Mouse (Mus musculus) intestine, embryonic 16.5 days (tissue): ENCODE results near the gene Mgat5b. TPM values are rescaled to one million over a fixed set of nuclear protein-coding genes. Genes with fewer than 3 reads are reported as not detected.
A peak's percentile ranks its signal among the peaks of the same experiment; 100 is the strongest.

ENCODE experiments used
- ATAC-seq: fragments of 200-750 bp; cut with Nextera tagmentation; 2 replicates; pipeline ENCODE4 v1.8.0; 2017; ENCODE audit warnings: moderate TSS enrichment, moderate library complexity
- H3K27ac ChIP-seq: fragments of 300-500 bp; sonication (generic); 2 replicates; pipeline ENCODE4 v1.5.1; 2014; ENCODE audit warnings: mild to moderate bottlenecking, low read length
- H3K27me3 ChIP-seq: fragments of 300-500 bp; sonication (generic); replicated peaks from 2 replicates; pipeline ENCODE4 v1.6.1; 2014; ENCODE audit warnings: low read length, control low read depth, mixed read lengths; ENCODE audit not compliant: control insufficient read depth, insufficient read depth
- H3K36me3 ChIP-seq: fragments of 300-500 bp; sonication (generic); 2 replicates; pipeline ENCODE4 v1.6.1; 2014; ENCODE audit warnings: low read length, control low read depth; ENCODE audit not compliant: control insufficient read depth, insufficient read depth
- H3K4me1 ChIP-seq: fragments of 300-500 bp; sonication (generic); 2 replicates; pipeline ENCODE4 v1.6.1; 2014; ENCODE audit warnings: low read length, control low read depth, mixed read lengths; ENCODE audit not compliant: control insufficient read depth, insufficient read depth
- H3K4me2 ChIP-seq: fragments of 300-500 bp; sonication (generic); 2 replicates; pipeline ENCODE4 v1.6.1; 2014; ENCODE audit warnings: low read depth, low read length, control low read depth
- H3K4me3 ChIP-seq: fragments of 300-500 bp; sonication (generic); 2 replicates; pipeline ENCODE4 v1.5.1; 2014; ENCODE audit warnings: mild to moderate bottlenecking, low read length
- H3K9ac ChIP-seq: fragments of 300-500 bp; sonication (generic); 2 replicates; pipeline ENCODE4 v1.6.1; 2014; ENCODE audit warnings: low read depth, low read length
- H3K9me3 ChIP-seq: fragments of 300-500 bp; sonication (generic); 2 replicates; pipeline ENCODE4 v1.6.1; 2016; ENCODE audit warnings: low read length, control low read depth; ENCODE audit not compliant: control insufficient read depth
- WGBS: fragments of 180-500 bp; shearing (Covaris S2); extraction: QIAGEN DNeasy Blood & Tissue Kit; methylation state at CpG from one replicate; pipeline ENCODE4 v1.1.7; 2014; 5-methylcytosine and 5-hydroxymethylcytosine counted together
- polyA plus RNA-seq: library from polyadenylated mRNA; unstranded; fragments of >200 nt; fragmentation: Nextera tagmentation; extraction: Ambion mirVana; gene quantifications from 2 replicates; pipeline ENCODE4 v1.2.1, GENCODE M21; 2015

The Mgat5b gene
- polyA plus RNA-seq, 1 experiment from 2014 or later: 0.55 TPM

DNA sequence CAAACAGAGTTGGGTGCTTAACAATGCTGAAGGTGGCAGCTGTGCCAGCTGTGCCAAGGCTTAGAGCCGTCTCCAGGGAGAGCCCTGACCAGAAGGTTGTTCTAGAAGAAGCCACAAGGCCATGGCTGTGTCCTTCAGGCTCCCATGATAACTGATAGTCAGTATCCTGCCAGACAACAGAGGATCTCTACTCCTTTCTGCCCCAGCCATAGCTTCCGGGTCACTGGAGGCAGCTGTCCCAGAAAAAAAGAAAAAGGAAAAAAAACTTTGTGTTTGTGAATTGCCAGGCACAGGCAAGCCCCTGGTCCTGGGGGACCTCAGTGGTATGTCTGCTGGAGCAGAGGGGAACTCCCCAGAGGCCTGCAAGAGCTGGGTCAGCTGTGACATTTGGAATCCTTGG is 47.3 kb downstream of the Mgat5b start:
- WGBS: 69% methylated on average over 2 of the region's 2 CpGs
- Histone ChIP-seq H3K9me3 (no peaks in the 10 kb centered on the region), H3K4me2 (no peak overlapping the region), H3K4me1 (no peaks in the 10 kb centered on the region), H3K9ac (no peak overlapping the region), H3K27ac (no peak overlapping the region), H3K27me3 (no peaks in the 10 kb centered on the region), H3K36me3 (no peaks in the 10 kb centered on the region), H3K4me3 (no peak overlapping the region)
- no peak for ATAC-seq

DNA sequence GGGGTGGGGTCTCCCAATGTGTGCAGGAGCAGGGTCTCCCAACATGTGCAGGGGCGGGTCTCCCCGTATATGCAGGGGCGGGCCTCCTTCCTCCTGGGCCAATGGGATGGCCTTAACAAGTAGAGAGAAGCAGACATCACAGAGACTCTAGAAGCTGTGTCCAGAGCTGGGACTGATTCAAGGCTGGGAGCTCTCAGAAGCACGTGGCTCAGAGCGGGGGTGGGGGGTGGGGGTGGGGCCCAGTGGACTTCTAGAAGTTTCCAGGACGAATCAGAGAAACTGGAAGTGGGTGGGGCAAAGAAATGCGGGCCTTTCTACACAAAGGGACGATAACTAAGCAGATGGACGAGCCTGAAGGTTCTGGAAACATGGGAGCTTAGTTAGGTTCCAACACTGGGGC is 49.9 kb downstream of the Mgat5b start:
- no peaks in the 10 kb centered on the region for H3K9me3 ChIP-seq
- H3K4me1 ChIP-seq: no peaks in the 10 kb centered on the region
- no peak overlapping the region for H3K4me3 ChIP-seq
- no peak overlapping the region for H3K4me2 ChIP-seq
- 76% methylated on average over 9 of the region's 9 CpGs for WGBS
- H3K9ac ChIP-seq: no peak overlapping the region
- H3K27me3 ChIP-seq: no peaks in the 10 kb centered on the region
- no peak overlapping the region for H3K27ac ChIP-seq
- ATAC-seq: no peak
- no peaks in the 10 kb centered on the region for H3K36me3 ChIP-seq

GRCm38 (mm10) chr11:116969498-116969897 is 50.8 kb downstream of the Mgat5b start:
- no peak for ATAC-seq
- 71% methylated on average over 11 of the region's 11 CpGs for WGBS

GRCm38 (mm10) chr11:116970847-116971246 is 52.2 kb downstream of the Mgat5b start:
- no peak for ATAC-seq
- no peaks in the 10 kb centered on the region for H3K9me3 ChIP-seq
- H3K4me2 ChIP-seq: no peak overlapping the region
- H3K4me3 ChIP-seq: no peak overlapping the region
- no peaks in the 10 kb centered on the region for H3K27me3 ChIP-seq
- no peaks in the 10 kb centered on the region for H3K4me1 ChIP-seq
- no peak overlapping the region for H3K9ac ChIP-seq
- no peaks in the 10 kb centered on the region for H3K36me3 ChIP-seq
- H3K27ac ChIP-seq: no peak overlapping the region
- WGBS: 74% methylated on average over 4 of the region's 4 CpGs

More at GRCm38 (mm10) chr11:116969498-116969897, 50.8 kb downstream of the Mgat5b start:
- no peak overlapping the region for H3K4me3 ChIP-seq
- H3K9me3 ChIP-seq: no peaks in the 10 kb centered on the region
- H3K27ac ChIP-seq: no peak overlapping the region
- no peak overlapping the region for H3K9ac ChIP-seq
- H3K27me3 ChIP-seq: no peaks in the 10 kb centered on the region
- H3K4me2 ChIP-seq: no peak overlapping the region
- H3K4me1 ChIP-seq: no peaks in the 10 kb centered on the region
- H3K36me3 ChIP-seq: no peaks in the 10 kb centered on the region

DNA sequence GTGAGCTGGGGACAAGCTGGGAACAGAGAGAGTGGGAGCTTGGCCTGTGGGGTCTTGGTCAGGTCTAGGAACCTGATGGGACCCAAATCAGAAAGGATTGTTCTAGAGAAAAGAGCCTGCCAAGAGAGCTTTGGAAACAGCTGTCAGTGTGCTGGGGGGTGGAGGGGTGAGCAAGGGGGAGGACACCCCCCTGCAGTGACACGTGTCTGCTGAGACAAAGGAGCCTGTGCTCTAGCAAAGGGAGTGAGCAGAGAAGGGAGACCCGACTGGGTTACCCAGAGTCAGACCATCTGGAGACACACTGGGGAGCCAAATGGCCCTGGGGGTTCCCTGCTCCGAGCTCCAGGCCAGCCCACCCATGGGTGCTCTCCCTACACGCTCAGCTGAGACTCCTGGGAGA is 54.2 kb downstream of the Mgat5b start:
- no peaks in the 10 kb centered on the region for H3K27me3 ChIP-seq
- WGBS: 56% methylated on average over 4 of the region's 4 CpGs
- H3K4me2 ChIP-seq: no peak overlapping the region
- no peaks in the 10 kb centered on the region for H3K9me3 ChIP-seq
- ATAC-seq: no peak
- no peaks in the 10 kb centered on the region for H3K36me3 ChIP-seq
- no peak overlapping the region for H3K27ac ChIP-seq
- H3K4me3 ChIP-seq: no peak overlapping the region
- H3K4me1 ChIP-seq: no peaks in the 10 kb centered on the region
- no peak overlapping the region for H3K9ac ChIP-seq

DNA sequence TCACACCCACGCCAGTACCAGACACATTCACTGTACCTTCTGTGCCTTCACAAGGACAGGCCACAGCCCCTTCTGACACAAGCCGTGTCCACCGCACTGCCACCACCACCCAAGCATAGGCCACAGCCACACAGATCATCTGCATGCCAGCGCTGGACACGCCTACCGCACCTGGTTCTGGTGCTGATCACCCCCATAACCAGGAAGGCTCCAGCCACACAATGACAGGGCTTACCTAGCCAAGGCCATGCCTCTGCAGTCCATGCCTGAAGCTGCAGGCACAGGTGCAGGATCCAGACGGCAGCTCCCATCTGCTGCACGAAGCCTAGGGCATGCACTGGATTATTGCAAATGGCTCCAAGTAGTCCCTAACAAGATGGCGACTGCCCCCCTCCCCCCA is 54.8 kb downstream of the Mgat5b start:
- no peak overlapping the region for H3K9ac ChIP-seq
- no peak overlapping the region for H3K4me3 ChIP-seq
- 93% methylated on average over 9 of the region's 9 CpGs for WGBS
- no peak overlapping the region for H3K4me2 ChIP-seq
- no peak overlapping the region for H3K27ac ChIP-seq
- ATAC-seq: no peak
- no peaks in the 10 kb centered on the region for H3K36me3 ChIP-seq
- H3K9me3 ChIP-seq: no peaks in the 10 kb centered on the region
- H3K27me3 ChIP-seq: no peaks in the 10 kb centered on the region
- H3K4me1 ChIP-seq: no peaks in the 10 kb centered on the region

- no peaks in the 10 kb centered on the region for H3K9me3 ChIP-seq
- no peak overlapping the region for H3K4me3 ChIP-seq
- no peaks in the 10 kb centered on the region for H3K27me3 ChIP-seq
- no peaks in the 10 kb centered on the region for H3K36me3 ChIP-seq
- H3K4me1 ChIP-seq: no peaks in the 10 kb centered on the region
- H3K27ac ChIP-seq: no peak overlapping the region
- no peak; the same call in 1 of the 2 replicates for ATAC-seq
- H3K4me2 ChIP-seq: no peak overlapping the region
- H3K9ac ChIP-seq: no peak overlapping the region
- 74% methylated on average over 7 of the region's 7 CpGs for WGBS
Measured at GRCm38 (mm10) chr11:116974341-116974740, 55.7 kb downstream of the Mgat5b start.

- Histone ChIP-seq H3K27ac (no peak overlapping the region), H3K9me3 (no peaks in the 10 kb centered on the region), H3K4me2 (no peak overlapping the region), H3K9ac (no peak overlapping the region), H3K4me1 (peaks cover 12% of the 10 kb centered on the region), H3K27me3 (no peaks in the 10 kb centered on the region), H3K4me3 (no peak overlapping the region), H3K36me3 (no peaks in the 10 kb centered on the region)
- peak; percentile 58; the same call in 1 of the 2 replicates for ATAC-seq
- 29% methylated on average over 5 of the region's 5 CpGs for WGBS
Measured at GRCm38 (mm10) chr11:116980313-116980712, 61.6 kb downstream of the Mgat5b start.

- Histone ChIP-seq H3K4me3 (no peak overlapping the region), H3K4me2 (no peak overlapping the region), H3K27ac (no peak overlapping the region), H3K4me1 (peaks cover 12% of the 10 kb centered on the region), H3K9me3 (no peaks in the 10 kb centered on the region), H3K9ac (no peak overlapping the region), H3K36me3 (no peaks in the 10 kb centered on the region), H3K27me3 (no peaks in the 10 kb centered on the region)
- WGBS: 51% methylated on average over 4 of the region's 4 CpGs
- no peak for ATAC-seq
Measured at GRCm38 (mm10) chr11:116982543-116982942, 63.9 kb downstream of the Mgat5b start.
